Mouse (Mus musculus) kidney, embryonic 16.5 days (tissue): ENCODE data around the gene Usp28. TPM values are rescaled to one million over a fixed set of nuclear protein-coding genes. Genes with fewer than 3 reads are reported as not detected.

Source experiments
- ATAC-seq: fragments of 200-750 bp; cut with Nextera tagmentation; 2 replicates; pipeline ENCODE4 v1.8.0; 2017; ENCODE audit warnings: moderate TSS enrichment; ENCODE audit not compliant: low FRiP score, low TSS enrichment
- H3K27ac ChIP-seq: fragments of 300-500 bp; sonication (generic); 2 replicates; pipeline ENCODE4 v1.5.1; 2014; ENCODE audit warnings: low read length
- H3K27me3 ChIP-seq: fragments of 300-500 bp; sonication (generic); 2 replicates; pipeline ENCODE4 v1.6.1; 2014; ENCODE audit warnings: low read length, control low read depth, mixed read lengths; ENCODE audit not compliant: insufficient read depth
- H3K36me3 ChIP-seq: fragments of 300-500 bp; sonication (generic); 2 replicates; pipeline ENCODE4 v1.6.1; 2014; ENCODE audit warnings: low read length, control low read depth, mixed read lengths; ENCODE audit not compliant: insufficient read depth
- H3K4me1 ChIP-seq: fragments of 300-500 bp; sonication (generic); 2 replicates; pipeline ENCODE4 v1.6.1; 2014; ENCODE audit warnings: low read length, control low read depth, mixed read lengths; ENCODE audit not compliant: insufficient read depth
- H3K4me2 ChIP-seq: fragments of 300-500 bp; sonication (generic); replicated peaks from 2 replicates; pipeline ENCODE4 v1.6.1; 2014; ENCODE audit warnings: low read depth, low read length
- H3K4me3 ChIP-seq: fragments of 300-500 bp; sonication (generic); 2 replicates; pipeline ENCODE4 v1.5.1; 2014; ENCODE audit warnings: mild to moderate bottlenecking, low read length
- H3K9ac ChIP-seq: fragments of 300-500 bp; sonication (generic); replicated peaks from 2 replicates; pipeline ENCODE4 v1.6.1; 2014; ENCODE audit warnings: low read length
- H3K9me3 ChIP-seq: fragments of 300-500 bp; sonication (generic); 2 replicates; pipeline ENCODE4 v1.6.1; 2016; ENCODE audit warnings: low read length, control low read depth
- WGBS: fragments of 180-500 bp; shearing (Covaris S2); extraction: QIAGEN DNeasy Blood & Tissue Kit; methylation state at CpG from one replicate; pipeline ENCODE4 v1.1.7; 2014; 5-methylcytosine and 5-hydroxymethylcytosine counted together
- polyA plus RNA-seq: library from polyadenylated mRNA; unstranded; fragments of >200 nt; fragmentation: Nextera tagmentation; extraction: Ambion mirVana; gene quantifications from 2 replicates; pipeline ENCODE4 v1.2.1, GENCODE M21; 2015

Usp28 gene
- polyA plus RNA-seq = 30.1 and 36.8 TPM in 2 replicates

DNA sequence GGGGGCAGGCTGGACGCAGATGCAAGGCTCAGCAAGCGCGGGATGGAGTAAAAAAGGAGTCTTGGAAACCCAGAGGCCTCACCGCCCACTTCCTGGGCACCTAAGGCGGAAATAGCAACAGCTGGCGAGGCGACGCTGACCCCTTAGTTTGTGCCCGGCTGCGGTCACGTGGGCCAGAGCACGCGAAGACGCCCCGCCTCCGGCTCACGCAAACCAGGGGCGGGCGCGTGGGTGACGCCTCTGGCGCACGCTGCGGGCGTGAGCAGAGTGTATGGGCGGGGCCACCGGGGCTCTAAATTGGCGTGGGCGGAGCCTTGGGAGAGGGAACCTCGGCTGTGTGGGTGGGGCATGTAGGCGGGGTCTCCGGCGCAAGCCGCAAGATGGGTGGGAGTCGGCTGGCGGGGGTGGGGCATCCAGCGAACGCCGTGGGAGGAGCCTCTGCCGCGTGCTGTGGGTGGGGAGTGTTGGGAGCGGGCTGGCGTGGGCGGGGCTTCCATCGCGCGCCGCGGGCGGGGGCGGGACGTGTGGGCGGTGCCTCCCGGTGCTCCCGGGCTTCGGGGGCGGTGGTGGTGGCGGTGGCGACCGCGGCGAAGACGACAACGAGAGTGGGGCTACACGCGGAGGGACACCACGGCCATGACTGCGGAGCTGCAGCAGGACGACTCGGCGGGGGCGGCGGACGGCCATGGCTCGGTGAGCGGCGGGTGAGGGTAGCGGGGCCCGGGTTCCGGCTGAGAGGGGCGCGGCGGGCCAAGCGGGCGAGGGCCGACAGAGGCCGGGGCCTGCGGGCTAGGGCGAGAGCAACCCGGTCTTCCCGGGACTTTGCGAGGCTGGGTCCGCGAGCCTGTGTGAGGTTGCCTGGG is at the start of gene Usp28:
Usp28 (plus strand) TSS at position 531 of the 863 bp plus-strand sequence.
- Histone ChIP-seq H3K27me3 (no peaks in the 10 kb centered on the region), H3K4me3 (peak within 1 kb of the TSS; percentile 82), H3K27ac (peak within 1 kb of the TSS; percentile 90), H3K9ac (peak within 1 kb of the TSS; percentile 82), H3K36me3 (no peaks in the 10 kb centered on the region), H3K4me1 (peaks cover 22% of the 10 kb centered on the region), H3K4me2 (peak within 1 kb of the TSS; percentile 75), H3K9me3 (no peaks in the 10 kb centered on the region)
- peak; percentile 94 for ATAC-seq
- WGBS = under 1% methylated on average over 61 of the region's 94 CpGs

DNA sequence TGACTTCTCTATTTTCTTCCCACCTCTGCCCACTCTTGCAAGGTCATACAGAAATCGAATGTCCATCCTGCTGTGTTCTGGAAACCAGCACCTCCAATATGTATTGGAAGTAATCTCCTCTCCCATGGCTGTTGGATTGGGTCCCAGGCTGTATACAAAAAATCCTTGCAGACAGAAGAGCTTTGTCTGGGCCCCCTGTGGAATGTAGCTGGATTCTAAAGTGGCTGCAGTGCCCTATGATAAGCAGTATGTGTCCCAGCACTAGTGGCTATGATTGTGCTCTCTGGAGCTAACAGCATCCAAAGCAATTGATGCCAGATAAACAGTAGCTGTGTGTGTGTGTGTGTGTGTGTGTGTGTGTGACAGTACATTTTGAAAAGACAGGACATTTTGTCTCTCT is 42.8 kb upstream of the Usp28 start:
- Histone ChIP-seq H3K36me3 (no peaks in the 10 kb centered on the region), H3K4me1 (no peaks in the 10 kb centered on the region), H3K27me3 (no peaks in the 10 kb centered on the region), H3K27ac (no peak overlapping the region), H3K4me3 (no peak overlapping the region), H3K9ac (no peak overlapping the region), H3K9me3 (no peaks in the 10 kb centered on the region), H3K4me2 (no peak overlapping the region)
- no peak for ATAC-seq
- WGBS = 81% methylated on average over 1 of the region's 1 CpGs

DNA sequence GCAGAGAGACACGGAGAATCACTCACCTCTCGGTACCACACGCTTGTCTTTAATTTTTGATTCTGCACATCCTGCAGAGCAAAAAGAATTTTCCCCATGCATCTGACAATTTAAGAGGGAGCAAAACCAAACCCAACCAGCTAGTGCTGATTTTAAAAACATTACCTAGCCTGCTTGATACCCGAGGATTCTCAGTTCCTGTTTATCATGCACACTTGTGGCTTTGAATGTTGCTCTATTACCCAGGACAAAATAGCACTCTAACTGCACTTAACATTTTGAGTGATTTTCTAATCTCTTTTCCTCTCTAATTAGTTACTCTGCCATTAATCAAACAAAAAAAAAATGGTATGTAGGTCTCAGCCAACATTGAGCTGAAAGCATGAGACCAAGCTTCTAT is 37.6 kb upstream of the Usp28 start:
- no peak overlapping the region for H3K4me3 ChIP-seq
- no peaks in the 10 kb centered on the region for H3K4me1 ChIP-seq
- H3K27me3 ChIP-seq = no peaks in the 10 kb centered on the region
- H3K4me2 ChIP-seq = no peak overlapping the region
- no peak overlapping the region for H3K9ac ChIP-seq
- no peaks in the 10 kb centered on the region for H3K9me3 ChIP-seq
- no peaks in the 10 kb centered on the region for H3K36me3 ChIP-seq
- 92% methylated on average over 4 of the region's 4 CpGs for WGBS
- no peak for ATAC-seq
- H3K27ac ChIP-seq = no peak overlapping the region

DNA sequence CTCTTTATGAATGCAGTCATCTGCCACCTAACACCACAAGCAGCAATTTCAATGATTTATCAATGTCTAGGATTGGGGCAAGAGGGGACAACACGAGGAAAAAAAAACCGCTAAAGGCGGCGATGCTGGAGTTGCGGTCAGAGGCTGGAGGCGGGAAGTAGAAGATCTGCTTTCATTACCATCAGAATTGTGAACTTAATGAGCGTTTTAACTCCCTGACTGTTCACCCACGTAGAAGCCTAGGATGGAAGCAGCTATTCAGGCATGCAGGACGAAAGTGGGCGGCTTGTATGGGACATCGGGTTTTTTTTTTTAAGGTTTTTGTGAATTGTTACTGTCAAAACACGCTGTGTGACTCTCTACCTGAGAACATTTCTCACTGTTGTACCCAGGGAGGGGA is 23.9 kb upstream of the Usp28 start:
- ATAC-seq = no peak
- Histone ChIP-seq H3K9me3 (no peaks in the 10 kb centered on the region), H3K4me3 (peak overlapping the region; percentile 22), H3K4me1 (peaks cover 10% of the 10 kb centered on the region), H3K27ac (no peak overlapping the region), H3K36me3 (no peaks in the 10 kb centered on the region), H3K27me3 (peaks cover 8% of the 10 kb centered on the region), H3K4me2 (peak overlapping the region; percentile 41), H3K9ac (no peak overlapping the region; the same call in 1 of the 2 replicates)
- 16% methylated on average over 12 of the region's 12 CpGs for WGBS

DNA sequence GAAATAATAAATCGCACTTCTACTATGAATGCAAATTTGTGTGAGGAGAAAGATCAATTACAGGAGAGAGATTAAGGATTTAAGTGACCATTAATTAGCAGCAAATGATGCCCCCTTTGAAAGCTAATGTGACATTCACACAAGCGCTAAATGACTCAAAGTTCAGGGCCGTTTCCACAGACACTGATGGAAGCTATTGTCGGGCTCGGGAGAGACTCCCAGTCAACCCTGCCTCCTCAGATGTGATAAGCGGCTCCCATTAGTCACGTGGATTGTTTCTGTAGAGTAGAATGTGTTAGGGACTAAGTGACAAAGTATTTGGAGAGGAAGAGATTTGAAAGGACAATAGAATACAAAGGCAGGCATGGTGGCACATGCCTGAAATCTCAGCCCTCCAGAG is 23.0 kb upstream of the Usp28 start:
- no peak for ATAC-seq
- no peak overlapping the region for H3K9ac ChIP-seq

DNA sequence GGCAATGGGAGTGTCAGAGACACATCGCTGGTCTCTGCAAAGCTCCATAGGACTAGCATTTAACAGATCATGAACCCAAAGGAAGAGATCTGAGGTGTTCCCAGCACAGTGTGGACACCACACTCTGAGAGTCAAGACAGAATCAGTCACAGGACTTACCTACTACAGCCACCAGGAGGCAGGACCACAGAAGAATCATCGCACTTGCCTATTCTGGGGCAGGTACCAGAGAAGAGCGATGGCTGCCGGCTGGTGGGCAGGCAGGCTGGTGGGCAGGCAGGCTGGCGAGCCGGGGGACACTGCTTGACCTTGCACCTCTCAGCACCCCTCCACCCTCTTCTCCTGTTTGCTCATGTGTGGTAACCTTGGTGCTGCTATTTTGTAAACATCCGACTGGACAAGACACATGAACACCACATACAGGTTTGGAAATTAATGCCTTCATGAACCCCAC is 20.6 kb upstream of the Usp28 start, which contains the start of gene Htr3b:
Htr3b (minus strand) TSS at position 404 of the 454 bp plus-strand sequence.
- WGBS = 71% methylated on average over 7 of the region's 7 CpGs
- Histone ChIP-seq H3K4me1 (peaks cover 10% of the 10 kb centered on the region), H3K27me3 (peaks cover 8% of the 10 kb centered on the region), H3K9me3 (no peaks in the 10 kb centered on the region), H3K36me3 (no peaks in the 10 kb centered on the region), H3K4me2 (no peak within 1 kb of the TSS), H3K4me3 (no peak within 1 kb of the TSS), H3K27ac (no peak within 1 kb of the TSS), H3K9ac (no peak within 1 kb of the TSS)
- no peak for ATAC-seq

More for the DNA sequence above, 23.0 kb upstream of the Usp28 start:
- Histone ChIP-seq H3K36me3 (no peaks in the 10 kb centered on the region), H3K9me3 (no peaks in the 10 kb centered on the region), H3K4me3 (no peak overlapping the region), H3K4me2 (no peak overlapping the region), H3K4me1 (peaks cover 10% of the 10 kb centered on the region), H3K27me3 (peaks cover 8% of the 10 kb centered on the region), H3K27ac (no peak overlapping the region)
- WGBS = 24% methylated on average over 7 of the region's 7 CpGs

DNA sequence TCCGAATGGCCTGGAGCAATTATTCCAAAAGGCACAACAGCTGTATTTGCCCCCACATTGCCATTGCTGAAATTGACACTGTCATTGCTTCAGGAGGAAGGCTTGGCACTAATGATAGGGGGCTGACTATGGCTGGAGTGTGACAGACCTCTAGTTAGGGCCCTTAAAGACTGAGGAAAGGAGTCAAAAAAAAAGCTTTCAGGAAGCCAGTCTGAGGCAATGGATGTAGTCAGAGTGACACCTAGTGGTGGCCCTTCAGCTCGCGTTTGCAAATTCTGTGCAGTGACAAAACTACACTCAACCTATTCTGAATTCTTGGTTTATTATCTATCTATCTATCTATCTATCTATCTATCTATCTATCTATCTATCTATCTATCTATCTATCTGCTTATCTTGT is 12.7 kb upstream of the Usp28 start:
- Histone ChIP-seq H3K9me3 (no peaks in the 10 kb centered on the region), H3K4me2 (no peak overlapping the region), H3K36me3 (no peaks in the 10 kb centered on the region), H3K9ac (no peak overlapping the region), H3K4me1 (no peaks in the 10 kb centered on the region), H3K27ac (no peak overlapping the region), H3K27me3 (no peaks in the 10 kb centered on the region), H3K4me3 (no peak overlapping the region)
- WGBS = 30% methylated on average over 3 of the region's 3 CpGs
- no peak for ATAC-seq

DNA sequence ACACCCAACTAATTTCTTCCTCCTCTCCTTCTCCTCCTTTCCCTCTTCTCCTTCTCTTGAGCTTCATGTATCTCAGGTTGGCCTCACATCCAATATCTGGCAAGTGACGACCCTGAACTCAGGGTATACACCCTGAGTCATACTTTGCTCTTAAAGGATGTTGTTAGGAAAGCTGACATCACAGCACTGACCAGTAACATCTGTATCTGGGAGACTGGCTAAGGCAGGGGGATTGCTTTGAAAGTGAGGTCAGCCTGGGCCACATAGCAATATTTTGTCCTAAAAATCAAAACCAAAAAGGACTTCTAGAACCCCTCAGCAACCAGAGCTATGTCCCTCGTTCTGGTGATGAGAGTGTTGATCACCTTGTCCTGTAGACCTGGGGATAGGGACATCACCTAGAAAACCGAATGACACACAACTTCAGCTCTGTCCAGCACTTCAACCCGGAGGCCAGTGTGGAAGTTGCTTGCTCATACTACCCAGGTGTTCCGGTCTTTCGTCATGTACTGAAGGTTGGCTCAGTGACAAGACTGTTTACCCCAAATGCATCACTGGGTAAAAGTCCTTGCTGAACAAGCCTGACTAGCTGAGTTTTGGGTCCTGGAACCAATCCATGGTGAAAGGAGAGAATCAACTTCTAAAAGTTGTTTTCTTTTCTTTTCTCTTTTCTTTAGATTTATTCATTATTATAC is 8.4 kb upstream of the Usp28 start:
- 79% methylated on average over 6 of the region's 6 CpGs for WGBS
- Histone ChIP-seq H3K4me3 (no peak overlapping the region), H3K4me2 (no peak overlapping the region), H3K27ac (no peak overlapping the region), H3K4me1 (no peaks in the 10 kb centered on the region), H3K36me3 (no peaks in the 10 kb centered on the region), H3K27me3 (no peaks in the 10 kb centered on the region), H3K9ac (no peak overlapping the region), H3K9me3 (no peaks in the 10 kb centered on the region)
- no peak for ATAC-seq

DNA sequence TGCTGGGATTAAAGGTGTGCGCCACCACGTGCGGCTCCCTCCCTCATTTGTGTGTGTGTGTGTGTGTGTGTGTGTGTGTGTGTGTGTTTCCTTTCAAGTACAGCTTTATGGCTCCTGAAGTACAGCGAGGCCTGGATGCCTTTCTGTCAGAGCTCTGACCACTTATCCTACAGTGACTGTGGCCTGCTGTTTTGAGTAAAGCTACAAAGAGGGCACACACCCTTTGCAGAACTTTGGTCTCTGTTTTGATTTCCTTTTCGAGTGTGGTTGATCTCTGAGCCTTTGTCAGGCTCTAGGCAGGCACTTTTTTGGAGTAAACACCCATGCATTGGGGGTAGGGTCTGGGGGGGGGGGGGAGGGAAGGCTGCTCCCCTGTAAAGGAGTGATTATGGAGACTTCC is 4.8 kb upstream of the Usp28 start:
- 70% methylated on average over 5 of the region's 5 CpGs for WGBS

DNA sequence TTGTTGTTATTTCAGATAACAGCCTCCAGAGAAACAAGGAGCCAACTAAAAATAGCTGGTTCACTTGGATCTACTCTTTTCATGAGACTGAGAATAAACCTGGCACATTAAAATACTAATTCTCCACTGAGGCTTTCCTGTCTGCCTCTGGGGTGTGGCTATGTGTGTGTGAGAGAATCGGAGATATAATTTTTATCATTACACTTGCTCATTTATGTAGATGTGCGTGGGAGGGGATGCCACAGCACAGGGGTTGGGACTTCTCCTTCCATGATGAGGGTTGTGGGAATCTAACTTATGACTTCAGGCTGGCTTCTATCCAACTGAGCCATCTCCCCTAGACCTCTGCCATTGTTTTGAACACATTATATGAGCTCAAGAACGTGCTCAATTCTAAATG is 4.4 kb upstream of the Usp28 start:
- no peak overlapping the region for H3K4me2 ChIP-seq
- ATAC-seq = no peak
- H3K4me3 ChIP-seq = no peak overlapping the region
- no peaks in the 10 kb centered on the region for H3K27me3 ChIP-seq
- H3K9ac ChIP-seq = no peak overlapping the region
- no peak overlapping the region for H3K27ac ChIP-seq
- no peaks in the 10 kb centered on the region for H3K9me3 ChIP-seq
- H3K4me1 ChIP-seq = no peaks in the 10 kb centered on the region
- WGBS = 74% methylated on average over 3 of the region's 3 CpGs
- no peaks in the 10 kb centered on the region for H3K36me3 ChIP-seq

More for the DNA sequence above, 4.8 kb upstream of the Usp28 start:
- Histone ChIP-seq H3K4me3 (no peak overlapping the region), H3K36me3 (no peaks in the 10 kb centered on the region), H3K9me3 (no peaks in the 10 kb centered on the region), H3K4me1 (no peaks in the 10 kb centered on the region), H3K4me2 (no peak overlapping the region), H3K9ac (no peak overlapping the region), H3K27ac (no peak overlapping the region), H3K27me3 (no peaks in the 10 kb centered on the region)
- no peak for ATAC-seq
